Mouse (Mus musculus) macrophage (primary cell): ENCODE measurements around the gene Rgs8. TPM values are rescaled to one million over a fixed set of nuclear protein-coding genes. Genes with fewer than 3 reads are reported as not detected.

Experiments
- polyA plus RNA-seq: library from polyadenylated mRNA; stranded (reverse); fragments of 250-400 nt; gene quantifications from 3 replicates; pipeline ENCODE4 v1.2.4, GENCODE M21; 2018; ENCODE audit warnings: inconsistent platforms

Rgs8 gene
- polyA plus RNA-seq, 1 experiment from 2014 or later, result not detected

Other genes starting within 250 kb of the Rgs8 start
- 0.53 to 1.9 TPM (median 0.63 TPM) in 3 replicates for gene Shcbp1l, start 227.9 kb upstream of the Rgs8 start, polyA plus RNA-seq
- gene Dhx9, start 165.4 kb upstream of the Rgs8 start, polyA plus RNA-seq, result 51.6 to 87.8 TPM (median 81.8 TPM) in 3 replicates
- gene Npl, start 103.0 kb upstream of the Rgs8 start, polyA plus RNA-seq, result 30.0 to 56.0 TPM (median 46.8 TPM) in 3 replicates
- gene Rgs16, start 87.3 kb downstream of the Rgs8 start, polyA plus RNA-seq, result 0.11 to 1.2 TPM (median 0.14 TPM) in 3 replicates
- gene Rnasel, start 96.4 kb downstream of the Rgs8 start, polyA plus RNA-seq, result 147 to 181 TPM (median 163 TPM) in 3 replicates
- 1.6 to 4.4 TPM (median 2.3 TPM) in 3 replicates for gene Rgsl1, start 191.1 kb downstream of the Rgs8 start, polyA plus RNA-seq
- not detected in 3 replicates for gene Teddm1b, start 221.3 kb downstream of the Rgs8 start, polyA plus RNA-seq
- not detected in 3 replicates for gene Teddm1a, start 238.7 kb downstream of the Rgs8 start, polyA plus RNA-seq
- gene Glul, start 246.9 kb downstream of the Rgs8 start, polyA plus RNA-seq, result 160 to 381 TPM (median 220 TPM) in 3 replicates
- gene Teddm2, start 247.2 kb downstream of the Rgs8 start, polyA plus RNA-seq, result 0.06 to 0.15 TPM (median 0.07 TPM) in 3 replicates